Mouse (Mus musculus) ovary, postnatal 14 days (tissue): ENCODE data around the gene 4930579F01Rik.

Source experiments
- DNase-seq: peaks from one replicate; pipeline ENCODE4 v3.0.0; 2022; ENCODE audit warnings: low spot score

Gene 4930579F01Rik

DNA sequence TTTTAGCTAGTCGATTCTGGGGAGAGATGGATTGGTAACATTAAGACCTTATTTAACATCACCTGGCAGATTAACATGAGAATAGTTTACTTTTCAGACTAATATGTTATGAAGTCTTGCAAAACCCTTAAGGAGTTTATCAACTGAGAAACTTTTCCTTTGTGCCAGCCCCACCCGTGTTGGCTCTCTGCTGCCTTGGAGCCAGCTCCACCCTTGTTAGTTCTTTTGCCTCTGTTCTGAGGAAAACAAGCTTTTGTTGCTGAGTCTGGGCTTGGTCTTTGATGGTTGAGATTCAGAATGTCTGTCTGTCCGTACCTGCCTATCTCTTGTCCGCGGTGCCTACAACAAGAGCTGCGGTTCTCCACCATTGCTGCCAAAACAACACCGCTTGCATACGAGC lies 22.5 kb upstream of the 4930579F01Rik start:
- DNase-seq, result no peak

DNA sequence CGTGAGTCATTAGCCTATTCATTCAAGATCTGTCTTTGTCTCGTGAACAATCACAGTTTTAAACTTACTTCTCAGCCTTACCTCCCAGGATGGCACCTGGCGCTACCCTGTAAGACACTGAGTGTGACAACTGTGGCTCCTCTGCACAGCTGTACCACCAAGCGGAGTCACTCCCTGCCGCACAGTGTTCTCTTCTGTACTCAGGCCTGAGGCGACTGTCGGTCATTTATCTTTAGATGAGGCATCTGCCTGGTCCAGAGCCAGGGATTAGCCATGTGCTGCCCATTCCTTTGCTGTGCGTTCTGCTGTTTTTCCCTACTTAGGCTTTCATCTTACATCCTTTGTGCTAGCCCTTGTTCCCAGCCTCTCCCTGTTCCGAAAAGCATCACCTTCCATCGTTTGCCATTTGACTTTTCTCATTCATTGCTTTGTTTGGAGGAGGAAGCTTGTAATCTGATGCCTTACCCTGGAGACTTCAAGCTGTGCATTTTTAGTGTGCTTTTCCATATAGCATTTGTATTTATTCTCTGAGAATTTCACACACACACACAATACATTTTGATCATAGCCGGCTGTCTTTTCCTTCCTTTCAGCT lies 21.9 kb upstream of the 4930579F01Rik start:
- no peak for DNase-seq

DNA sequence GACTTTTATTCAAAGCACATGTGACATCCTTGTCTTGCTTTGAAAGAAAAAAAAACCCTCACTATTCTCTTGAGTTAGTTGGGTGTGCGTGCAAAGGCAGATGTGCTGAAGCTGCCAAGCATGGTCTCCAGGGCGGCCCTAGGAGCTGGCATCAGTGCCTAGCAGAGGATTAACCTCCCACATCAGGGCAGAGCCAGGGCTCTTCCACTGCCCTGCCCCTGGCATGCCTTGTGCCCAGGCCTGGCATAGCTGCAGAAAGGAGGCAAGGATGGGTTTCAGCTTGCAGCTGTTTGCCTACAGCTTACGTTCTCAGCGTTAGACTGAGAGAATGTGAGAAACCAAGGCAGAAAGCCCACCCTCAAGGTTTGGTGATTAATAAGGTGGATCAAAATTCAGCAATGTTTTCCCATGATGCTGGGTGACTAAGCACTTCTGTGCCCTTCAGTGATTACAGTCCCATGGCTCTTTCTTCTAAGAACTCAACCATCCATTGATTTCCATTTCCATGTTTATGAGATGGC lies 18.9 kb upstream of the 4930579F01Rik start:
- DNase-seq, result no peak

DNA sequence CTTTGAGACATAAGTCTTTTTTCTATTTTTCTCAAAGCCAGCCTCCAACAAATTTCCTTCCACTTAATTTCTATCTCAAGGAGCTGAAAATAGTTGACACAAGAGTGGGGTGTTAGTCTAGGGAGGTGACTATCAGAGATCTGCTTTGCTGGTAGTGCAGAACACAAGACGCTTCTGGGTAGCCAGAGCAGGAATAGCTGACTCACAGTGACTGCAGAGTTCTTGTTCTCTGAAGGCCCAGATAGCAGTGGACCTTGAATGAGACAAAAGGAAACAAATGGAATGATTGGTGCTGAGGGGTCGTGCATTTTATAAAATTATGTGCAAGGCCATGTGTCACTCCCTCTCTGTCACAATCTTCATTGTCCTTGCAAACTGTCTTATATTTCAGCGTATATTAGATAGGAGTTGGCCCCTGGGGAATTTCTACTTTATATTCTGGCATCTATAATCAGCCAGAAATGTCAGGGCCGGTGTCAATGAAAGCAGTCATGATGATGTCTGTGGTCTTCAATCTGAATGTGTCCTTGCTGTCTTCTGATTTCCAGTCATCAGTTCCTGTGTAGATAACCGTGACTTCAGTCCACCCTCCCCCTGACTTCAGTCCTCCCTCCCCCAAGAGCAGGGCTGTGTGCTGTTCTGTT lies 16.9 kb upstream of the 4930579F01Rik start:
- DNase-seq, result no peak

DNA sequence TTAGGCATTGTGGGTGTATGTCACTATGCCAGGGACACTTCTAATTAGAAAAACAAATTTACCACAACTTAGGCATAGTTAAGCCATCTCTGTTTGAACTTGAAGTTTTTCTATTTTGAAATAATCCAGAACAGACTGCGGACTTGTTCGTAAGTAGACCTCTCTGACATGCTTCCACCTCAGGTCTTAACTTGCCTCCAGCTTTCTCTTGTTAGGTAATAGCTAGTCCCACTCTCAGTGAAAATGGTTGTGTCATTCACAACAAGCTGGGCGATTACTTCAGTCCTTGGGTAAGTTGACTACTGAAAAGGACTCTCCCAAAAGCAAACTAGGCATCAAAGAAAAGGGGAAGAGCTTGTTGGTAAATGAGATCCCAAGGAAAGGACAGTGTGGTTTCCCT lies 15.2 kb upstream of the 4930579F01Rik start:
- DNase-seq, result no peak

DNA sequence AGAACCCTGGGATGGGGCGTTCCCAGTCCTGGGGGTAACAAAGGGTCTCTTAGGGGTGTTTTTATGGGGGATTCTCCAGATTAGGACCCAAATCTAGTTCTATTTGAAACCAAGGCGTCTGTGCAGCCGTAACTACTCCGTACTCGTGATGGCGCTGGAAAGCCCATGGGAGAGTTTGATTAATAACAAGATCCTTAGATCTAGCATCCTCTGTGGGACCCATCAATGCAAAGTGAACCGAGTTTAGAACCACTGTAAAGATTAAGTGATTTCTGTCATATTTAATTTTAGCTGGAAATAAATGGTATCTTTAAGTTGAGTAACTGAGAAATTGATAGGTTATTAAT lies 5.1 kb upstream of the 4930579F01Rik start:
- DNase-seq, result no peak

DNA sequence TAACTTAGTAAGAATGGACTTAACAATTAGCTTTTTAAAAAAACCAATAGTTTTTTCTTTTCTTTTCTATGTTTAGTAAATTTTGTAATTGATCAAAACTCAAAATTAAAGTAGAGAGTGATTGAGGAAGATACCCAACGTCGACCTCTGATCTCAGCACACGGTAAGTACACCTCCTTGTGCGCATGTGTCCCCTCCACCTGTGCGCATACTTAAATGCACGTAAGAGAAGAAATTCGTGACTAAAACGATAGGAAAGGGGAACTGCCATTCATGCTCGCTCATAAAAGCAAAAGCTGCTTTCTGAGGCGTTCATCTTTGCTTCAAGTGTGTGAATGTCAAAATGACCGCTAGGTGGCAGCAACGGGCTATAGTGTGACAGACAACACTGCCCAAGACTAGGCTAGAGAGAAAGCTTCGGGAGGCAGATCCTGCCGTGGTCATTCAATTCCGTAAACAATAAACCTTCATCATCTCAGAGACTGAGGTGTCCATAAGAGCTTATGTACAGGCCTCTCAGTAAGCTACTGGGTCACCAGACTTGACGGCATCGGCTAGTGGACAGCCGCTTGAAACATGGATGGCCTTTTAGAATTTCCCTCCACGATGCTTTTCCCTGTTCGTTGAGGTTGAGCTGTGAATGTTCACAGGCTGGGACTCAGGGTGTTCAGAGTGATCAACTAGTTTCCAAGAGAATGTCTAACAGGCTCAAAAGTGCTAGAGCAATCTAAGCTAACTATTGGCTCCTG lies 4.5 kb upstream of the 4930579F01Rik start:
- peak; percentile 85 for DNase-seq

DNA sequence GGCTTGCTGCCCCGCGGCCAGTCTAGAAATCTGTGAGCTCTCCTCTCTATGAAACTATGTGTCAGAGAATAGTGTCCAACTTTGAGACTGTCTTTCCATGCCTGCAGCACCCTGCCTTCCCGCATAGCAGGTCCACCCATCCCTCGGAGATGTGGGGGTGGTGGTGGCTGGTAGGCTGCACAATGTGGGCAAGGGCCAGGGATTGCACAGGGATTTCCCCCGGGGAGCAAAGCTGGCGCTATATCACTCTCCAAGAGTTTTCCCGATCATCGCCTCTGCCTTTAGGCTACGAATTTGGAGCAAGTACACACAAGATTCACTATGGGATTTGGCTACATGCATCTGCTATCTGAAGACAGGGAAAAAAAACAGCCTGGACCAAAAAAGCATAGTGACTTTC lies 3.9 kb upstream of the 4930579F01Rik start:
- no peak for DNase-seq

DNA sequence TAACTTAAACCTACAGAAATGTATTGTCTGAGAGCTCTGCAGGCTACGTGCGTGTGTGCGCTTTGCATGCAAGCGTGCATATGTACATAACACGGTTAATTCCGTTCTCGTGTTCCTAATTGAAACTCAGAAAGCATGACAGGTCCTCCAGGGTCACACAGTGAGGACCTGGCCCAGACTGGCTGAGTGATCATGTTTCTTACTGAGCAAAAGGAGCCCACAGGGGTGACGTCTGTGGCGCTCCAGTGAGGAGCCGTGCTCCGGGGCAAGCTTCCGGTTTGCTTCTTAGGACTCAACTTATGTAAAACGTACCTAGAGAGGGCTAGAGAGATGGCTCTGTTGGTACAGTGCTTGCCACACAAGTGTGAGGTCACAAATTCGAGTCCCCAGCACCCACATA lies 3.5 kb upstream of the 4930579F01Rik start:
- no peak for DNase-seq

DNA sequence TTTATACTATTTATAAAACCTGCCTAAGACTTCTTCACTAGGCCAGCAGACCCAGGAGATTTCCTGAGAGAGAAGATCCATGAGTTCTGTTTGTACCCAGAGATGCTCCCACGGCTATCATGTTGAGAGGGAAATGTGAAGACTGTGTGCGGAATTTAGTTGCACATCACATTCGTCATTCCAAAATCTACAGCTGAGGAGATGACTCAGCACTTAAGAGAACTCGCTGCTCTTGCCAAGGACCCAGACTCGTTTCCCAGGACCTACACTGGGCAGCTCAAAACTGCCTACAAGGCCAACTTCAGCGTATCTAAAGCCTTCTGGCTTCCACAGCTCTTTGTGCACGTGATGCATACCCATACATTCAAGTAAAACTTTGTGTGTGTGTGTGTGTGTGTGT lies 1.4 kb downstream of the 4930579F01Rik start:
- no peak for DNase-seq

DNA sequence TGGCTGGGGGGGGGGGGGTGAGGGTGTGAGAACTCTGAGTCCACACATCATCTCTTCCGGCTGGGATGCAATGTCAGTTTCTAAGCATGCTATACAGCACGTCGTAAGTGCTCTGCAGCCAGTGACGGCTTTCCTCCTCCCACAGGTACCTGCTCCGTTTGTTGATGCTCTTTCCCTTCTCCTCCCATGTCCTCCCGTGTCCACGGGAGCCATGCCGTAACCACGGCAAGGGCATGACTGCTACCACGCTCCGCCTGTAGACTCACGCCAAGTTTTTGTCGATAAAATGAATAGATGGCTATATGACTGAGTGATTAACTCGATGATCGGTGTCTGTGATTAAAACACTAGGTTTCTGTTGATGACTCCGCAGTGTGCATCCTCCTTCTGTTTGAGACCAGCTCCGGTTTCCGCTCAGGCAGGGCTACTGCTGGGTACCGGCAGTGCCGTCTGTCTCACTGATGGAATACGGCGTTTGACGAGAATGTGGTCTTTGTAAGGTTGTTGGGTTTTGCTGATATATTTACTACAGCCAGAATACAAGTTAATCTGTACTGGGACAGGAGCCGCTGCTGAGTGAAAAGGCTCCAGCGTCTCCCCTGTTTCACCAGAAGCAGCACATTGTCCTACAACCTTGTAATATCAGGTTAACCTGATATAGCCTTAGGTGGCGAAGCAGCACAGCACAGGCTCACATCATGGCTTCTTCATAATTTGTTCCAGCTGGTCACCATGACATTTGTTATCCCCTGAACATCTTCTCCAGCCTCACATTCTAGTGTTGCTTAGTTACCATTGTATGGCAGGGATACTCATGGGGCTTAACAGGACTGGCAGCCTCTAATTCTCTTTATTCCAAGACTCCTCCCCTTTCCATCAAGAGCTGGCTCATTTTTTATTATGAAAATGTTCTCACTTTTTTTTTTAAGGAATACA lies 7.4 kb downstream of the 4930579F01Rik start:
- no peak for DNase-seq

DNA sequence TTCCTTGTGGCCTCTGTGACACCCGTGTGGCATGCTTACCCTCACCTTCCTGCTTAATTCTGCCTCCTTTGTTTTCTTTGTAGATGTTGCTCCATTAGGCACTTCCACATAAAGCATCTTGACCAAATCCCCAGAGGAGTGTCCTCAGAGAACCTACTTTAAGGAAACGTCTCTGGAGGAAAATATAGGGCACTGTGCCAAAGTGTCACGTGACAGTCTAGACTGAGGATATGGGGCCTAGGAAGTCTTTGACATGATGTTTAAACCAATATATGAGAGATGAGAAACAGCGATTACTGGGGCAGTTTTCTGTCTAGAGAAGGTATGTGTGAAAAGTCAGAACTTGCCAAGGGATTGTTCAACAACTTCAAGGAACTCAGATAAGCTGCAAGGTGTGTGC lies 8.3 kb downstream of the 4930579F01Rik start:
- DNase-seq, result no peak

DNA sequence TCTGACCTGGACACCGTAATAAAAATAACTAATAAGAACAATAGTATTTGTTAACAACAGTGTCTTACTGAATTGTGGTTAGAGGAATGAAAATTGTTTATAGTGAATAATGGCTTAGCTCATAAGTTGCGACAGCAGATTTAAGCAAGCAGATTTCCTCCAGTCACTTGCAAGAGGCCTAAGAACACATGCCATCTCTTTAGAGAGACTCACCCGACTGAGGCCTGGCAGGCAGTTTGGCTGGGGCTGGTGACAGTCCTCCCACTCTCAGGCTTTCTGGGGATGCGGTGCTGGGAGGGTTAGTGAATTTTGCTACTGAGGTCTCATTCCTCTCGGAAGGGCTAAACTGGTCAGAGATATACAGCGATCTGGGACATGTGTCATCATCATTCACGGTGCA lies 10.3 kb downstream of the 4930579F01Rik start:
- no peak for DNase-seq

DNA sequence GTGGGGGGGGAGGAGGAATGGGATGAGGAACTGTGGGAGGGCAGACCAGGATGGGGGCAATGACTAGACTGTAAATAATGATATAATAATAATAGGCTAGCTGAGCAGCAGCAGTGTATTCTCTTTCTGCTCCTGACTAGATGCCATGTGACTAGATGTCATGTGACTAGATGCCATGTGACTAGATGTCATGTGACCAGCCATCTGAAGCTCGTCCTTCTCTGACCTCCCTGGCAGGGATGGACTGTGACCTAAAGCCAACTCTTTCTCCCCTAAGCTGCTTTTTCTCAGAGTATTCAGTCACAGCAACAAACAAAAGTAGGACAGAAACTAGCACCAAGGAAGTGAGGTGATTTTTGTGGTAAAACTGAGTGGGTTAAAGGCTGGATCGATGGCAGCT lies 11.6 kb downstream of the 4930579F01Rik start:
- no peak for DNase-seq

DNA sequence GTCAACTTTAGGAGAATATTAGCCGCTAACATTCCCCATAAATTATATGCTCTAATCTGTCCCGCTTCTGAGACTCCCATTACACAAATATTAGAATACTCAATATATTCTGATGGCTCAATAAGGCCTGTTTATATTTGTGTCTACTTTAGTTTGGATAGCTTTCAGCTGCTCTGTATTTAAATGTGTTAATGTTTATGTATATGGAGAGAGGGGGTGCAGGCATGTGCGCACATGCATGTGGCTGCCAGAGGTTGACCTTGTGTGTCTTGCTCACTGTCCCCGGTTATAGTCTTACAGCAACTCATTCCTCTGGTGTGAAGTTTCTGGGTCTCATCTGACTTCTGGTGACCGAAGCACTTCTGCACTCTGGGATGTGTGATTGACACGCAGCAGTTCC lies 18.1 kb downstream of the 4930579F01Rik start:
- no peak for DNase-seq

DNA sequence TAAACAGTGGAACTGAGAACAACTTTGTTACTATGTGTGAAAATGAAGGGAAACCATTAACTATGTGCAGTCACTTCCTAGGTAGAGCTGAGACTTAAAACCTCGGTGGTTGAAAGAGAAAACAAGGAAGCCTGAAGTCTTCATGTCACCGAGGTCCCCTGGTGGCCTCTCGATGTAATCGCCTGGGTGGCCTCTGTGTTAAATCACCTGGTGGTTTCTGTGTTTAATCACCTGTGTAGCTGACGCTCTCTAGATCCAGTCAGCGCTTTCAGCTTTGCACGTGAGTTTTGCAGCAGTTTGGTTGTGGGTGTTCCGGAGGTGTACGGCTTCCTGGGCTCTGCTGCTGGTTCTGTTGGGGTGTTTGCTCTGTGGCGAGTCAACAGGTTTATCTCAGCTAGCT lies 20.3 kb downstream of the 4930579F01Rik start:
- no peak for DNase-seq

DNA sequence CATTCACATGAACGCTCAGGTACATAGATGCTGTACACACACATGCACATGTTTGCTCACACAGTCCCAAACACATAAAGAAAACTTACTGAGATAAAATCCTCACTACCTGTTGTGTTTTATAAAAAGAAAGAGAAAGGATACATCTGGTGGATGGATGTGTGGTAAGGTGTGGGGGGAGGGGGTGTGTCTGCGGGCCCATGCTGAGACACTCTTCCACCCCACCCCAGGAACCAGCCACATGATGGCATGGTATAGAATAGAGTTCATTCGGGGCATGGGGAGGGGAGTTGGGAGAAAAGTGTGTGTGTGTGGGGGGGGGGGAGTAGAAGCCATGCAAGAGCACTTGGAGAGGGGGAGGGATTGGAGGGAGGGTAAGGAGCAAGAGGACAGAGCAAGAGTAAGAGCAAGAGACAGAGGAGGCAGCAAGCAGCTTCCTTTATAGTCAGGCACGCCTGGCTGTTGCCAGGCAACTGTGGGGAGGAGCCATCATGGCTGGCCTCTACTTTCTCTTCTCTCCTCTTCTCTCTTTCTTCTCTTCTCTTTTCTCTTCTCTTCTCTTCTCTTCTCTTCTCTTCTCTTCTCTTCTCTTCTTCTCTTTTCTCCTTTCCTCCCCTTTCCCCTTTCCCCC lies 31.0 kb downstream of the 4930579F01Rik start:
- no peak for DNase-seq

DNA sequence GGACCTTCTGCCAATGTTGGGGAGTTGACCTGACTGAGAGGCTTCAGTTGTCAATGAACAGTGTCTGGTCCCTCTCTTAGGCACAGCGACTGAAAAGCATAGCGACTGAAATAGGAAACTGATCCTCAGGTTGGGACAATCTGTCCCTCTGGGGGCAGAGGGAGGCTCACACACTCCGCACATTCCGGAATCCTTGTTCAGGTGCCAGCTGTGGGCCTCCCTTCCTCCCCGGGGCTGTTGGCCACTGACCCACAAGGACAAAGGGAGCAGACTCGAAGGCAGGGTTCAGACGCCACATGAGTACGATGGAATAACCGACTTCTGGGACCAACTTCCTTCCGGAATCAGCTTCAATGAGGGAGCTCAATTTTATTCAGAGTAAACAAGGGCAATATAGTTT lies 32.0 kb downstream of the 4930579F01Rik start:
- DNase-seq, result no peak

DNA sequence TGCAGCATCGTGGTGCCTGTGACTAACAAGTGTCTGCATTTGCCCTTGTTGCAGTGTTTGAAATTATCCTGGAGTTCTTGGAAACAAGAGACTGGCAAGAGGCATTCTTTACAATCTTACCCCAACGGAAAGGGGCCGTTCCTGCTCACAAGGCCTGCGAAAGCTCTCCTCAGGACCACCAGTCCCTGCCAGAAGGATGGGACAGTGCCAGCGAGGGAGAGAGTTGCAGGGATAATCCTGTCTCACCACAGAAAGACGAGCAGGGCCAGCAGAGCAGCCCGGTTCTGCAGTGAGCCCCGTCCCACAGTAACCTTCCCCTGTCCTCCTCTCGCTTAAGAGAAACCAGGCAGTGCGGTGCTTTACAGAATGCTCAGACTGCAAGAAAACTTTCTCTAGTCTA lies 37.0 kb downstream of the 4930579F01Rik start:
- DNase-seq, result no peak

DNA sequence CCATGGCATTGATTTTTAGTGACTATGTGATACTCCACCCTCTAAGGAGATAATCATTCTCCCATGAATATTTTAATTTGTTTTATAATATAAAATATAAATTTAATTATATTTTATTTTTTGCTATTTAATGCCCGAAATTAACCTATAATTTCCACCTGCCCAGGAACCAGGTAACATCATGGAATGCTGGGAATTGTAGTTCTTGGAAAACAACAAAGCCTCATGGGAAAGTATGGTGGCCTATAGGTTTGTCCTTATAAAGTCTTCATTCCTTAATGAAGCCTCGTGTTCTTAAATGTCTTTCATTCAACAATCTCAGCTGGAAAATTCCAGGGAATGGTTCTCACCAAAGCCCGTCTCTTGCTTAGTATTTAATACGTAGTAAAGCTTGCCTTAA lies 38.6 kb downstream of the 4930579F01Rik start:
- no peak for DNase-seq

DNA sequence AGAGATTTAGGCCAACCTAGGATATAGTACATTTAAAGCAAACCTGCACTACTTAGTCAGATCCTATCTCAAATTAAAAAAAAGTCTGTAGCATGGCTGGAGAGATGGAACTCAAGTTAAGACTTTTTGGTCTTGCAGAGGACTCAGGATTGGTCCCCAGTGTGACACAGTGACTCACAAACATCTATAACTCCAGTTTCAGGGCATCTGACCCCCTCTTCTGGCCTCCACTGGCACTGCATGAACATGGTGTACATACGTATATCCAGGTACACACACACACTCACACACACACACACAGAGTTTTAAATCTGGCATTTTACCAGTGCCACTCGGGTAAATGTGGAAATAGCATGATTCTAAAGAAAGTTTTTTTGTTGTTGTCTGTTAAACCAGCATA lies 44.8 kb downstream of the 4930579F01Rik start:
- DNase-seq, result no peak

DNA sequence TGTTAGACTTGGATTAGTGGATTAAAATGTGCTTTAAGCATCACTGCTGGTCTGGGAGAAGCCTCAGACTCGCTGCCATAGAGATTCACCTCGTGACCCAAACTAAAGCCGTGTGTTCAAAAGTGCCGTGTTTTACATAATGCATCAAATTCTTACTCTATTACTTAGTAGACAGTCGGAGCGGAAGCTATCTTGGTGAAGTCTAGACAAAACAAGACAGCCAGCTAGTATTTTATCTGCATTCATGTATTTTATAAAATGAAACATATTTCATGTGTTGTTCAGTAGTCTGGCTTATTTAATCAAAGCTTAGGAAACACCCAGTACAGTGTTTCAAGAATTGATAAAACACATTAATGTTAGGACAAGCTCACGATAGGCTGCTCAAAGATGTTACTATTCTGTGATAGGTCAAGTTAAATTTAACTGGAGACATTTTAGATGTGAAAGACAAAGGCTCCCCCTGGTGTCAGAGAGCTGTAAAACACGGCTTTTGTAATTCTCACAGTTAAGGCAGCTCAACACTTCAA lies 48.9 kb downstream of the 4930579F01Rik start, which contains the start of gene Mttp:
Gene Mttp, minus strand, starts transcription at position 327 of the 530 bp plus-strand sequence.
- peak; percentile 75 for DNase-seq
